Mouse (Mus musculus): ENCODE data around the gene Galnt10.

DNA sequence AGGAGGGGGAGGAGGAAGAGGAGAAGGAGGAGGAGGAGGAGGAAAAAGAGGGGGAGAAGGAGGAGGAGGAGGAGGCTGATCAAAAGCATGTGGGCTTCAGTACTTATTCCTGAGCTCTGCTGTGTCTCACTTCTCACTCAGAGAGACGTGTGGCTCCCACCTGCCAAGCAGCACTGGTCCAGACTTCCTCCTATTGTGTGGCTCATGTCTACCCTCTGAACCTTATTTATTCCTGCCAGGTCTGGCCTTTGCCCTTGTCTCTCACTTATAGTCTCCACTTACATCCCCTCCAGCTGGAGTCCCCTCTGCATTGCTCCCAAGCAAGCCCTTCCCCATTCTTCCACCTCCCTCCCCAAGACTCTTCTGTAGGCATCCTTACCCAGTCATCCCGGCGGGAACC, 72.2 kb downstream of the Galnt10 start:
- no peak for TF ChIP-seq TAL1 (IDR thresholded peaks at IDR 0.05; ENCODE audit: low read length)
- TF ChIP-seq GATA1 (IDR thresholded peaks at IDR 0.05; ENCODE audit: low read length) = no peak

Measured in erythroblast, embryonic 14.5 days (primary cell).